Mouse (Mus musculus): Measurements from ENCODE around the gene Ak6.

Ak6 gene

DNA sequence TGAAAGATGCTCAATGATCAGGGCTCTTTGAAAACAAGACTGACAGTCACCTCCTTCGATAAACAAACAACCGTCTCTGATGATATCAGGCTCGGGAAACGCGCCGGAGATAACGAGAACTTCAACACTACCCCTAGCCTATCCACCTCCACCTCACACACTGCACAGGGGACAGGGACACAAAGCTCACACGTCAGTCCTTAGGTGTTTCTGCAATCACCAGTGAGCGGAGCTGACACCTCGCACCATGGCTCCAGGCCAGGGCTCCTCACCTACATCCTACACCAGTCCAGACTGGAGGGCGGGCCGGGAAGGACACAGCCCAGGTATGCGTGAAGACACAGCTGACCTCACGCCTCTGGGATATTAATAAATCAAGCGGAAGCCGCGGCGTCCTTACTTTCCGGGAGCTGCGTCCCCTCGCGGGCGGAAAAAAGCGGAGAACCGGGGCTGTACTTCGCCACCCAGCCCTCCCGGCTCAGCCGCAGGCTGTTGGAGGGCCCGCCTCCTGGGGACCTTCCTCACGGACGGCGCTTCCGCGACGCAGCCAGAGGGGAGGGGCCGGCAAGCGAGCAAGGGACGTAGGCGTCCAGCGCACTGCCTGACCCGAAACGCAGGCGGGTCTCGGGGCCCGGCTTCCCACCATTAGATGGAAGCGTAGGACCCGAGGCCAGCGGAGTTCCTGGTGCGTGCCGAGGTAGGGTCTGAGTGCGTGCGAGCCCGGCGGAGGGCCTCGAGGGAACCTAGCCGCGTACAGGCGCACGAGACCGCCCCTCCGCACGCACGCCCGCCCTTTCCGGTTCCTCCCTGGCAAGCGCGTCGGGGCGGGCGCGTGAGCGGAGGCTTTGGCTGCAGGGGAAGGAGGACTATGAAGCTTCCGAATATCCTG, at the start of gene Ak6, which contains the start of gene Rad17:
Ak6 (plus strand) TSS at position 430 of the 889 bp plus-strand sequence.
Rad17 (minus strand) TSS at position 502 of the 889 bp plus-strand sequence.
- DNase-seq (ENCODE audit: low spot score), result peak; percentile 89

DNA sequence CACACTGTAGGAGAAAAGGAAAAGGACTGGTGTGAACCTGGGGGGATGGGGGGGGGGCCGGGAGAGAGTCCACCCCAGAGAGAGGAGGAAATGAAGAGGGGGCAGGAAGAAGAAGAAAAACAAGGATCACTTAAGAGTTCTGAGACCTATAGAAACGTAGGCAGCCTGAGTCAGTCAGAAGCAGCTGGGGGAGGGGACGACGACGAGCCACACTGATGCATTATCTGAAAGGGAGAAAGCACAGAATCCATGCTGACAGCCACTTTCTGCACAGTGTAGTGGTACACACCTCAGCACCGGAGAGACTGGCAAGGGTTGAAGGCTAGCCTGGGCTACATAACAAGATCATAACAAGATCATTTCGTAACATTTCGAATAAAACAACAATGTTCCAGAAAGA, 49.7 kb upstream of the Ak6 start:
- DNase-seq (ENCODE audit: low spot score), result no peak

DNA sequence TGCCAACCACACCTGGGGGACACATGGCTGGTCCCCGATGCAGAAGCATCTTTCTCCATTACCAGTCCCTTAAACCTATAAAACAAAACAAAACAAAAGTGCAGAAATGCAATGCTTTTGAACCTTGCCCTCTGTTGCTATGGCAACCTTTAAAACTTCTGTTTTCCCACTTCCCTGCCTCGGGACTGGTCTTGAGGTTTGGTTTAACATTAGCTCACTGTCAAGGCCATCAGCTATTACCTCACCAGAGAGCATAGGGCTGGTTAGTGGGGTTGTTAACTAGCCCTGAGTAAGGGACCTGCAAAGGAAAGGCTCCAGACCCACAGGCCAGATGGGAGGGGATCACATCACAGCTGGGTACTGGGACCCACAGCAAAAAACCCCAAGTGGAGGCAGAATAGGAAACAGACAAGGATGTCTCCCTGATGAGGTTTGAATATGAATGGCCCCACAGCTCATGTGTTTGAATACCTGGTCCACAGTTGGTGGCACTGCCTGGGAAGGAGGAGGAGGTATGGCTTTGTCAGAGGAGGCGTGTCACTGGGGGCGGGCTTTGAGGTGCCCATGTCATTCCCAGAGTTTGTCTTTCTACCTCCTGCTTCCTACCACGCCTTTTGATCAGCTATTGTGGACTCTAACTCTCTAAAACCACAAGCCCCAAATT, 48.4 kb upstream of the Ak6 start:
- DNase-seq (ENCODE audit: low spot score), result no peak

DNA sequence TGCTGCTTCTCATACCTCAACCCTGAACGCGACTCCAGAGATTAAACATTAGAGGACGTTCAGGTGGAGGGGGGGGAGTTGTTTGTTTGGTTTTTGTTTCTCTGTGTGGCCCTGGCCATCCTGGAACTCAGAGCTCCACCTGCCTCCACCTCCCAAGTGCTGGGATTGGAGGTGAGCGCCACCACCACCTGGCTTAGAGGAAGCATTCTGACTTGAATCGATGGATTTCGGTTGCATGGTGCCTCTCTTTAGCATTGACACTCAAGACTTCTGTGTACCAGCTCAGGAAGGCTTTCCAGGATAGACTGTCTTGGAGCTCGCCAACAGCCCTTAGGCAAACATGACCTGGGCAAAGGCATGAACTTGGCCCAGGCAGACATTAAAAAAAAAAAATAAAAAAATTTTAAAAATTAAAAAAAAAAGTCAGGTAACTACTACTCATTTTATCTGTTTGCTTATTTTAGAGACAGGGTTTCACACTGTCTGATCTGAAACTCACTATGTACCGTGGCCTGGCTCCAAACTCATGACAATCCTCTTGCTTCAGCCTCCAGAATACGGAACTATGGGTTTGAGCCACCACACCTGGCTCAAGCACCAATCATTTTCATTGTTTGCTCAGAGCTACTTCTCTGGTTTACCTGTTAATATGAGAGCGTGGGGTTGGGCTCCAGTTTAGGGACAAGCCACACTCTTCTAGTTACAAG, 47.6 kb upstream of the Ak6 start:
- no peak for DNase-seq (ENCODE audit: low spot score)

DNA sequence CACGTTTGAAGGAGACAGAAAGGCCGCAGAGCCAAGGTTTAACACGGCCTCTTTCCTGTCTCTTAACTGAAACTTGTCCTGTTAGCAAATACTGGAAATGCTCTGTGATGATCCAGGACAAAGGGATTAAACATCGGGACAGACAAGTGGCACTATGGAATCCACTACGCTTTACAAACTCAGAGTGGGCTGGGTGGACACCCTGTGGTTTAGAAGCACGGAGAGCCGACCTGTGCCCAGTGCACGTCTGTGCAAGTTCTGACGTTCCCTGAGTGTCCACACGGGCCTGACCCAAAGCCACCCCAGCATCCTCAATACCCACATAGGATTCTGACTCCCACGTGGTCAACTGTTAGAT, 47.1 kb upstream of the Ak6 start:
- no peak for DNase-seq (ENCODE audit: low spot score)

DNA sequence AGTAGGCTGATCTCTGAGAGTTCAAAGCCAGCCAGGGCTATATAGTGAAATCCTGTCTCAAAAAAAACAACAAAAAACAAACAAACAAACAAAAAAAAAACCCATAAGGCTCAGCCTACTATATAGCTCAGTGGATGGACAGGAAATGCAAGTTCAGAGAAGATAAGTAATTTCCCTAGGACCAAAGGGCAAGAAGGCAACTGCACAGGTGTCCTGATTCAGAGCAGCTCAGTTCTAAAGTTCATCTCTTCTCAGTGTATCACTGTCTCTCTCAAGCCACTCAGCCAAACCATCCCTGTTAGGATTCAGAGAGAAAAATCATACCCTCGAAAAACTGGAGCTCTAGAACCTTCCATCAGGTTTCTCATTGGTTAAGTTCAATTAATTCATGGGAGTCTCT, 44.9 kb upstream of the Ak6 start:
- no peak for DNase-seq (ENCODE audit: low spot score)

DNA sequence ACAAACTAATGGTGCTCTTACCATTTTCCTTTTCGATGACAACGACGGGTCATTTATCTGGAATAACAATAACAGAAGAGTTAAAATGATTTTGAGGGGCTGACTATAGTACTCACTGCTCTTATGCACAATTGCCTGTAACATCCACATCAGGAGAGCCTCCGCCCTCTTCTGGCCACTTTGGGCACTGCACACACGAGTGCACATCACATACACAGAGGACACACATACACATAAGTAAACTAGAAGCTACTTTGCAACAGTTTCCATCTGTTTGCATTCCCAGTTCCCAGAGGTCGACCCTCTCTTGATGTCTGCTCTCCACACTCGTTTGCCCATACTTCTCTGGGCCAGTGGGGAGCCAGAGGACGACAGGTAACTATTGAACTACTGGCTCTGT, 43.0 kb upstream of the Ak6 start:
- DNase-seq (ENCODE audit: low spot score), result peak; percentile 28

DNA sequence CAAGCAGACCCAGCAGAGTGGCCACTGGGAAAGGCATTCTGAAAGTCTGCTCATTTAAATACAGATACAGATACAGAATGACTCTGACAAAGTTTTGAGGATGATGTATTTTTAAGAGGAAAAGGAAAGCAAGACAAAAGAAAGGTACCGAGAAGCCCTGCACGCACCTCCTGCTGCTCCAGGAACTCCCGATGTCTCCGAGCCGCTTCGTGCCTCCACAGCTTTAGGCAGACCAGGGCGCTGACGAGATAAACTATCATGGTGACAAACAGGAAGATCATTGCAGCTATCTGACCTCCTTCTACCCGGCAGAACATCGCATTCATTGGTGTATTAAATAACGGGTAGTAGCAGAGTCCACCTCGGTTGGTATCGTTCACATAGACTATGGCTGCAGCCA, 39.5 kb upstream of the Ak6 start:
- DNase-seq (ENCODE audit: low spot score), result no peak

DNA sequence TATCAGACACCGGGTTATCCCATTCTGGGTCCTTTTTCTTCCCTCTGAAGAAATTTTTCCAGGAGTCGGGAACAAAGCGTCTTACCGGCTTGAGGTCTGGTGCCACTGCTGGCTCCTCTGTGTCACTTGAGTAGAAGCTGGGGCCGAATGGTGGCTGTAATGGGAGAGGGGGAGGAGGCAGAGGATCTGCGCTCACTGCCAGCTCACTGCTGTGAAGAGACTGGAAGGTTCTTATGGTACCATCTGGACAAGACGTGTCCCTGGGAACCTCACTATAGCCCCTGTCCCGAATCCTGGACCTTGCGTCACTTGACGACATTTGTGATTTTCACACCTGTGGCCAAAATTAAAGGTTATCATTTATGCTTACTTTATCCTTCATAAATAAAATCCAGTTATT, 38.5 kb upstream of the Ak6 start:
- DNase-seq (ENCODE audit: low spot score), result no peak

DNA sequence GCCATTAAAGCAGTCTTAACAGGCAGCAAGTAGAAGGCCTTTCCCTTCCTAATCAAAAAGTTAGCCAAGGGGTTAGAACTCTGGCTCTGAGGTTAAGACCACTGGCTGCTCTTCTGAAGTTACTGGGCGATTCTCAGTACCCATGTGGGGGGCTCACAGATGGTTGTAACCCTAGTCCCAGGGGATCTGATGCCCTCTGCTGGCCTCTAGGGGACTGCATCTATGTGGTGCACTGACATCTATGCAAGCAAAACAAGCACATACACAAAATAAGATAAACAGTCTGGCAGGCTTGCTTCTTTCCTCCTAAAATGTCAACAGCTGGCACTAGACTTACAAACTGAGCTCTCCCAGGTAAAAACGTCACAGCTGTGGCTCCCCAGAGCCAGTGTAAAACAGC, 37.9 kb upstream of the Ak6 start:
- no peak for DNase-seq (ENCODE audit: low spot score)

DNA sequence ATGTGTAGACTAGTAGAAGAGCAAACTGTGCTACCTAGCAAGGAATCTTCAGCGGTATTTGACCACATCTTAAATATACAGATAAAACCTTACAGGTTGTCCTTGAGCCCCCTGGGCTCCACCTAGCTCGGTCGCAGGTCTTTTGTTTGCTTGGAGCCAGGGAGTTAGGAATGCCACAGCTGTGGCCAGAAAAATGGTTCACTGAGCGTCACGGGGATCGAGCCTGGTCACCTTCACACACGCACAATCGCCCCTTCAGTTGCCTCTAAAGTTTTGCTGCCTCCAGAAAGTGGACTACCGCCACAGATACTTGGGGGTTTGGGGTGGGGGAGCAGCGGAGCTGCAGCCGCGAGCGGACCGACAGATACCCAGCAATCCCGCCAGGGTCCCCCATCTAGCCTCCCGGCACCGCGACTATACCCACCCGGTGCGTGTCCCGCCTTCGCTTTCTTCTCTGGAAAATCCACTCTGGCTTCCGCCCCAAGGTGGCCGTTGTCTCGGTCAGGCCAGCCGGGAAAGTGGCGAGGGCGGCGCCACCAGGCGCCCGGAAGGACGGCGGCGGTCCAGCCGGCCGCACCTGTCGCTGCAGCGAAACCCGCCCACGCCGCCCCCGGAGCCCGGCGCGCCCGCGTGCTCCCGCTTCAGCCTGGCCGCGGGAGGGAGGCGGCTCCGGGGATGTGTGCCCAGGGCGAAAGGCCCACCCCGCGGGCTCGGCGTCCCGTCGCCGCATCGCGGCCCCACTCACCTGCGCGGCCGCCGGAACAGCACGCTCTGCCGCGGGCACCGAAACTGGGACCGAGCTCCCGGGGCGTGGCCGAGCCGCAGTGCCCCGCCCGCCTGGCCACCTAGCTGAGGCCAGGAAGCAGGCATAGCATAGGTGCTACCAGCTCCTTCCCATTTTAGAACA, 34.3 kb upstream of the Ak6 start, which contains the start of gene Marveld2:
Marveld2 (minus strand) TSS at position 791 of the 907 bp plus-strand sequence.
- DNase-seq (ENCODE audit: low spot score), result peak; percentile 30

DNA sequence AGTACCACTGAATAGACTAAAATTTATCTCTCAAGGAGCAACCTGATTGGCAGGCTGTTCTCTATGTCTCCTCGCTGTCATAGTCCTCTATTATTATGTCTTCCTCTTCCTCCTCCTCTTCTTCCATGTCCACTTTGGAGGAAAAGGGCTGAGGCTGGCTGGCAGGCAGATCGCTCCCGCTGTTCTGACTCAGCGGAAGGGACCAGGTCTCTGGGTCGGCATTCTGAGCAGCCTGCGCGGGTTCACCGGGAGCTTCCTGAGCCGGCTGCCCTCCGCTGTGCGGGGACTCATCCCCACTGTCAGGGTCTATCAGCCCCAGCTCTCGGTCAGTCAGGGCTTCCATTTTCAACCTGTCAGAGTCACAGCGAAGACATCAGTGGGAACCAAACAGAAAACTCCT, 33.2 kb upstream of the Ak6 start:
- DNase-seq (ENCODE audit: low spot score), result no peak

DNA sequence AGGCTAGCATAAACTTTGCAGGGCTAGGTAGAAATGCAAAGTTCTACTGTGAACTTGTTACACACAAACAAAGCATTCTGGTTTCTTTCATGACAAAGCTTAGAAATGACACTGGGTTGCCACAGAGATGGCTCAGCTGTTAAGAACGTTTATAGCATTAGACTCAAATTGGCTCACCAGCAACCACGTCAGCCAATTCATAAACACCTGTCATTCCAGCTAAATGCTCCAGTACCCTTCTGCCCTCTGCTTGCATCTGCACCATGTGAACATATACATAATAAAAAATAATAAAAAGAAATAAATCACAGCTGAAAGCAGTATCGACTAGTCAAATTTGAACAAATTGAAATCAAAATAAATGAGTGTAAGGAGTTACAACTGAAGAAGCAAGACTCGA, 28.5 kb upstream of the Ak6 start:
- no peak for DNase-seq (ENCODE audit: low spot score)

DNA sequence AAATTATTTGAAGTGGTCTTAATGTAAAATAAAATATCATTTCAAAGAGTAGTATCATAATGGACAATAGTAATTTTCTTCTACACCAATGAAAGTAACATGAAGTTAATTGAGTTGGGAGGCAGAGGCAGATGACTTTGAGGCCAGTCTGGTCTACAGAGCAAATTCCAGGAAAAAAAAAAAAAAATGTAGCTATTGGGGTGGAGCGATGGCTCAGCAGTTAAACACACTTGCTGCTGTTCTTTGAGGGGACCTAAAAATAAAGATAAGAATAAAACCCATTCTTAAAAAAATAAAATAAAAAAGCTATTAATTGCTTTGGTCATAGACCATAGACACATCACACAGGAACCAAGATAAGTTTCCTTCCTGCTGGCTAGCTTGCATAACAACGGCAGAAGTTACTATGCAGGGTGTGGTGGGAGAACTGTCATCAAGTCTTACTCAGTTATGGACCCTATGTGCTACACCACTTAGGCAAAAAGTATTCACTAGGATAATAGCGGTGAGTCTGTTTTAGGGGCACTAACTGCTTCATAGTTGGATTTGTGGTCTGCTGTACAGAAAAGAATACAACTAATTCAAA, 16.6 kb upstream of the Ak6 start:
- DNase-seq (ENCODE audit: low spot score), result no peak

DNA sequence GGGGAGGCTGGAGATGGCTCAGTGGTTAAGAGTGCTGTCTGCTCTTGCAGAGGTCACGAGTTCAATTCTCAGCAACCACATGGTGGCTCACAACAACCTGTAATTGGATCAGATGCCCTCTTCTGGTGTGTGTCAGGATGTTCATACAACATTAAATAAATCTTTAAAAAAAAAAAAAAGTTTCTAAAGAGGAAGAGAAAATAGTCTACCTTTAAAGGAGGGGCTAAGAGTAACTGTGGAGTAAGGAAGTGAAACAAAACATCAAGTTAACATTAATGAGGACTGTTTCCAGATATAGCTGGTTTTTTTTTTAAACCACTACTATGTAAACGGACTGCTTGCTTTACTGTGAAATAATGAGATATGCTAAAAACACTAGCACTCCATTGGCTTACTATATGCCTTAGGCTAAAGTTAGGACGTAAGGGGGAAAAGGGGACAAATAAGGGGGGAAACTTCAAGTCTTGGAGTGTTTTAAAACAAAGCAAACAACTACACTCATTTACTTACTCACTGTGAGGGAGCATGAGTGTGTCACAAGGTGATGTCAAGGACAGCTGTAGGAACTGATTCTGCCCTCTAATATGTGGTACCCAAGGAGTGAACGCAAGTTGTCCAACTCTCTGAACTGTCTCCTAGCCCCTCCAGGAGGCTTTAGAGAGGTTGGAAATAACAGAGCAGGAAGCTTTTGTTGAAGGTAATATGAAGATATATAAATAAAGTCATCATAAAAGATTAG, 8.1 kb upstream of the Ak6 start:
- DNase-seq (ENCODE audit: low spot score), result no peak

DNA sequence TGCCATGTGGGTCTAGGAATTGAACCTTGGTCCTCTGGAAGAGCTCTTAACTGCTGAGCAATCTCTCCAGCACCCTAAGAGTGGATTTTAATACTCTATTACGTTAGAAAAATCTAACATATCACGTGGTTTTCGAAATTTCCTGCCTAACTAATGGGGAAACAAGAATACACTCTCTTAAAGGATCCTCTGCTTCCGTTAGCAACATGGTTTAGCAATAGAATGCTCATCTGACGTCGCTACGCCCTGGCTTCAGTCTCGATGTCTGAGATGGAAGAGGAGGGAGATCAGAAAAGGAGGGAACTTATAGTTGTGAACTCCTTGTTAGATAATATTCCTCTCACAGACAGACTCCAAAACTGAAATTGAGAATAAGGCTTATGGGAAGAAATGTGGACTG, 2.6 kb upstream of the Ak6 start:
- DNase-seq (ENCODE audit: low spot score), result no peak

DNA sequence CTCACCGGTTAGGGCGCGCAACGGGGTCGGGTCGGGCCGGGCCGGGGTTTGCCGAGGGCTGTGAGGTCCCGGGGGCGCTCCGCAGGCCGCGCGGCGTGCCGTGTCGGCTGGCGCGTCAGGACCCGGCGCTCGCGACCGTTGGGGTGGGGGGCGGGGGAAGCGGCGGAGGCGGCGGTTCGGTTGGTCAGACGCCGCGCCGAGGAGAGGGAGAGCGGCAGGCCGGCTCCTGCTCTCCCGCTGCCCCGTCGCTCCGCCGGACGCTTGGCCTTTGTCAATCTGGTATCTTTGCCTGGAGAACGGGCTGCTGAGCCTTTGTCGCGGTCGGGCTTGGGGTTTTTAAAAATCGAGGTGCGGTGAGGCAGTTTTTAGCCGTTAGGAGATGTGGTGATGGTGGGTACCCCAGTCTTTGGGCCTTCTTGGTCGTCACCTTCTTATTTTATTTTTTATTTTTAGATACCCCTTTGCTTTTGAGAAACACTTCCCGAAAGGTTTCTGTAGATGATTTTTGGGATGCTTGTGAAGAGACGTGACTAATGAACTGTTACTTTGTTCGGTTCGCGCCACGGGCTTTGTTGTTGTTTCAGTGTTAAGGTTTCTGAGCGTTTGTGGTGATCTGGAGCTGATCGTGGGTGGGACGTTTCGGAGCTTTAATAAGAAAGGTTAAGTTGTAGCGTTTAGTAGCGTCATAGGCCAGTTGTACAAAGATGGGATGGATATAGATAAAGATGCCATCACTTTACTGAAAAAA, 834 bp downstream of the Ak6 start, which contains the start of gene Taf9:
Taf9 (plus strand) TSS at position 141 of the 748 bp plus-strand sequence.
- DNase-seq (ENCODE audit: low spot score), result peak; percentile 28

DNA sequence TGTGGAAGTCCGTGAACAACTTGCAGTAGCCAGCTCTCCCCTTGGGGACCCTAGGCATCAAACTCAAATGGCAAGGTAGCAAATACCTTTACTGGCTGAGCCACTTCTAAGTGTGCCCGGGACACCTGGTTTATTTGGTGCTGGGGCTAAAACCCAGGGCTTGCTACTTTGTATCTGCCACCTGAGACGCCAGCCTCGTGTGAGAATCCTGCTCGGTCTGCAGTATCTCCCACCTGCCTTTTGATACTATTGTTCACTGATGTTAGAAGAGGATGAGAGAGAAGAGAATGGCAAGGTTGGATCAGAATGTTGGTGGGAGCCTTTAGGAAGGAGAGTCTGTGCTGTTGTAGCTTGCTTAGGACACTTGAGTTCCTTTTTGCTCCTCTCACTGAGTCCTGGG, 7.3 kb downstream of the Ak6 start:
- no peak for DNase-seq (ENCODE audit: low spot score)

DNA sequence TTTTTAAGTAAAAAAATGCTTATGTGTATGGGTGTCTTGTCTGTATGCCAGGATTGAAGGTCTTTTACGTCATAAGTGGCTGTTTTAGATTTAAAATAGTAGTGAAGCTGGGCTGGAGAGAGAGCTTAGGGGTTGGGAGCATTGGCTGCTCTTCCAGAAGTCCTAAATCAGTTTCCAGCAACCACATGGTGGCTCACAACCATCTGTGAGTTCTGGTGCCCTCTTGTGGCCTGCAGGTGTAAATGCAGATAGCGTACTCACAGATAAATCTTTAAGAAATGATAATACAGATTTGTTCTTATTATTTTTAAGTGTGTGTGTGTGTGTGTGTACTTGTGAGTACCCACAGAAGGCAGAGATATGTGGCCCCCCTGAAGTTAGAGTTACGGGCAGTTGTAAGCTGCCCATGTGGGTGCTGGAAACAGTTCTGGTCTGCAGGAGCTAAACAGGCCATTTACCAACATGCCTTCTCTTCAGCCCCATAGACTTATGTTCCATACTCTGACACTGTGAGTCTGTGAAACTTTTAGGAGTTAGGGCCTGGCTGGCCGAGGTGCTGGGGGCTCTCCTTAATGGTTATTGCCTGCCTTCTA, 9.2 kb downstream of the Ak6 start:
- peak; percentile 70 for DNase-seq (ENCODE audit: low spot score)

Data from c-Kit-positive CD71-positive TER-119-positive erythroid progenitor cells, embryonic 14.5 days (primary cell).